Mouse (Mus musculus) brain, embryonic 18.5 days (tissue): ENCODE data around the gene Snrk.
"Not testable (repeated sequence)": the region's sequence is repeated elsewhere in the genome, so short reads cannot be mapped to it uniquely, and the experiment has no call there.

Experiments
- DNase-seq: peaks from one replicate; pipeline ENCODE4 v3.0.0-alpha.2; 2012; ENCODE audit warnings: low read depth, low spot score

The Snrk gene

DNA sequence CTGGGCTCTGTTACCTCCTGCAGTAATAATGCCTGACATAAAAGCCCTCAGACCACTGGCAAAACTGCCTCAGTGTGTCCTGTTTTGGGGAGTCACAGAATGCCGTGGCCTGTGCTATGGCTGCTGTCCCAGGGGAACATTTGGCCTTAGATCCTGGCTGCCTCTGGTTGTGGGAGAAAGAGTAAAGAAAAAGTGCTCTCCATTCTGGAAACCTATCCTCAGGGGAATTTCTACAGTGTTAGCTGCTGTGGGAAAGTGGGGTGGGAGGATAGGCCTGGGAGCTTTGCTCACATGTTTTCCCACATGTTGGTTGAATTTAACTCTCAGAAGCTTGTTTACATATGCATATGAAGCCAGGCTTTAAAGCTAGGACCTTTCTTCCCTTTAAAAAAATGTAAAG, 26.2 kb downstream of the Snrk start:
- DNase-seq, result no peak

DNA sequence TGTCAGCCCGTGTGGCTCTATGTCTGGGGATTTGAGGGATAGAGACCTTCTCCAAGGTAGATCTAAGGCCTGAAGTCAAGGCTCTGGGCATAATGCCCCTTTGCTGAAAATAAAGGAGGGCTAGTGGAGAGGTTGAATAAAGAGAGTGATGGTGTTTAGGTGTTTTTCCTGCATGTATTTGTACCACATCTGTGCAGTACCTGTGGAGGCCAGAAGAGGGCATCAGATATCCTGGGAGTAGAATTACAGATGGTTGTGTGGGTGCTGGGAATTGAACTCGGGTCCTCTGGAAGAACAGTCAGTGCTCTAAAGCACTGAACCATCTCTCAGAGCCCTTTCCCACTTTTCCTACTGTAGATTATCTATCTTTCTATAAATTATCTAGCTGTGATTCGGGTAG, 27.7 kb downstream of the Snrk start:
- no peak for DNase-seq

DNA sequence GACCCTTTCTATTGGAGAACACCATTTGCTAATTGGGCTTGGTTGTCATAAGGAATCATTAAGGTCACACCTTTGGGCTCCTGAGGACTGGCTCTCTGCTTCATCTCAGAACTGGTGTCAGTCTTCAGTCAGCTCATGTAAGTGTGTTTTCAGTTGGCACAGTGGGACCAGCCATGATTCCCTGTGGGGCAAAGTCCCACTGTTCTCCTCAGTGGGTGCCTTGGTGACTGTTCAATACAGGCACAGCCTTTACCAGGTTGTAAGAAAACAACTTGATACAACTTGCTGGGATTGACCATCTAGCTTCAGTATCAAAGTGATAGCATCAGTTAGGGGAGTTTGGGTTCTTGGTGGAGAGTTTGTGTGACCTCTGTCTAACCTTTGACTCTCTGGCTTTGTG, 28.6 kb downstream of the Snrk start:
- DNase-seq, result no peak

DNA sequence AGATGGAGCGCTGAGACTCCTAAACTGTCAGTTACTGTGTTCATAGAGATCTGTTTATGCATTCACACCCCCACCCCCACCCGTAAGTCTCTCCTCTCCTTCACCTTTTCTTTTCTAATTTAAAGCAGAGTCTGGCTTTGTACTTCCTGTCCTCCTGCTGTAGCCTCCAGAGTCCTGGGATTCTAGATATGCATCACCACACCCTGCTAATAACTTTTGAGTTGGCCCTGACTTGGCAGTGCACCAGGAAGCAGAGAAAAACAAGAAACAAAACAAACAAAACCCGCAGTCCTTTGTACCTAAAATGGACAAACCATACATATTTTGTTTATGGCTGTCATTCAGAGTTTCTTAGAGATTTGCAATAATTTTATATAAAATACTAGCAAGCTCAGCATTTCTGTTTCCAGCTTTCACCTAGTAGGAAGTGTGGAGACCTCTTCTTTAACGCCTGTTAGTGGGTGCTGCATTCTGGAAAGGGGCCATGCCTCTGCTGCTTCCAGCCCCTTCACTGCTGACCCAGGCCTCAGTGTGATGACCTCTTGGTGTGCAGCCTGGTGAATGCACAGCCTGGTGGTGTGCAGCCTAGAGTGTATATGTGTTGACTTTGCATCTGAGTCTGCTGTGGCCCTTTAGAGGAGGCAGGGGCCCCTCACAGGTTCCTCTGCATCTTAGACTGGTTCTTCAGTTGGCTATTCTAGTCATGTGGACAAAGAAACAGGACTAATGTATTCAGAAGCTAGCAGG, 29.2 kb downstream of the Snrk start:
- no peak for DNase-seq

DNA sequence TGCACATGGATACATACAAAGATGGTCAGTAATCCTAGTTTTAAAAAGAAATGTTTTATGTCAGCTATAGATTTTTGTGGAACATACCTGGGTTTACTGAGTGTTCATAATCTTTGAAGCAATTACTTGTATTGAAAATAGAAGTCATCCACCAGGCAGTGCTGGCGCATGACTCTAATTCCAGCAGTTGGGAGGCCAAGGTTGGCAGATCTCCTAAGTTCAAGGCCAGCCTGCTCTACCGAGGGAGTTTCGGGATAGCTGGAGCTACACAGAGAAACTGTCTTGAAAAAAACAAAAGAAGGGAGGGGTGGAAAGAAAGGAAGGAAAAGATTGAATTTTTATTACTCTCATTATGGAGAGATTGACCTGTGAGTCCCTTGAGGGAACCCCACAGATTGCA, 31.3 kb downstream of the Snrk start:
- no peak for DNase-seq

DNA sequence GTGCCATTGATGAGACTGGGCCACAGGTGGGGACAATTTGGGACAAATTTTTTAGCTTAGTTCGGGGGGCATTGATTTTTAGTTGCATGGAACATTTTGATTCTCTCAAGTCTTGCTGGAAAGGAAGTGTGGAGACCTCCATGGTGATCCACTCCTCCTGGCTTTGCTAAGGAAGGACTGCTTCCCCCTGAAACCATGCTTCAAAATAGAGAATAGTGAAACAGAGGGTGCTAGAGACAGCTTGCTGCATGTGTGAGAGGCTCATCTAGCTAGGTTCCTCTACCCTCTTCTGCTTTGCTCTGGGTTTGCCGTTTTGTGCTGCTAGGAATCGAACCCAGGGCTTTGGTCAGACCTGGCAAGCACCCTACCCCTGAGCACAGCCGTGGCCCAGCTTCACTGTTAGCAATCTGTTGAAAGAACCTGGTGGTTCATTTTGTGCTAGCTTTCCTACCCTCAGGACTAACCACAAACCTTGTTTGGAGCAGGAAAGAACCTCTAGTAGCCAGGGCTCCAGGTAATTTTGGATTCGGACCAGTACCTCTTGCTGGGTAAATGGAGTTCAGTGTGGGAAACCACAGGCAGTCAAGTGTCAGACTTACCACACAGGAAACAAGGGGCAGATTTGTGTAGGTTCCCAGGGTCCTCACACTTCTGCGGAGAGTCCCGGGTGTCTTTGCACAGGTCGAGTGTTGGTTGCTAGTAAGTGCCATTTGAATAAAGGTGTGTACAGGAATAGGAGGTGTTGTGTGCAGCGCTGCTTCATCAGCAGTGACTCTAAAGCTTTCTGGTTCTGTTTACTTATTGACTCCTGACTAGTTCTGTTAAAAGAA, 33.1 kb downstream of the Snrk start:
- no peak for DNase-seq

DNA sequence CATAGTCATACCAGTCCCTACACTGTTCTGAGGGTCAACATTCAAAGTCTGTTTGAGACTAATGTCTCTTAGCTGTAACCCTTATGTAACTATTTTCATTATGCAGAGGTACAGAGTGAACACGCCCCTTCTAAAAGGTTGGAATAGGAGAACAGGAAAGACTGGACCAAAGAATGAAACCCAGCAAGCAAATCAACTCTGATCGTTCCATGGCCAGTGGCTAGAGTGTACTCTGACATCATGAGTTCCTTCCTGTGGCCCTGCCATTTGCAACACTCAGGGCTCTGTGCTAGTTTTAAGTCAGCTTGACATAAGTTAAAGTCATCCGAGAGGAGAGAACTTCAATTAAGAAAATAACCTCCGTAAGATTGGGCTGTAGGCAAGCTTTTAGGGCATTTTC, 35.0 kb downstream of the Snrk start:
- DNase-seq, result no peak

DNA sequence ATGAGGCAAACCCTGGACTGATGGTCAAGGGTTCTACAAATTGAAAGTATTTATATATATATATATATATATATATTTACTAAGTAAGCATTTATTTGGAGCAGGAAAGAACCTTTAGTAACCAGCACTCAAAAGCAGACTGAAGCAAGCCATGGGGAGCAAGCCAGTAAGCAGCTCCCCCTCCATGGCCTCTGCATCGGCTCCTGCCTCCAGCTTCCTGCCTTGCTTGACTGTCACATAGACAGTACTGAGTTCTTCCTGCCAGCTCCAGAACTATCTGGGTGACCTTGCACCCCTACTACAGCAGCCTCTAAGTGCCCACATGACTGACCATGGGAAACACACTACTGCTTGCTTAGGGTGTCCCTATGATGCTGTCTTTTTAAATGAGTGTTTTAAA, 35.4 kb downstream of the Snrk start:
- no peak for DNase-seq

DNA sequence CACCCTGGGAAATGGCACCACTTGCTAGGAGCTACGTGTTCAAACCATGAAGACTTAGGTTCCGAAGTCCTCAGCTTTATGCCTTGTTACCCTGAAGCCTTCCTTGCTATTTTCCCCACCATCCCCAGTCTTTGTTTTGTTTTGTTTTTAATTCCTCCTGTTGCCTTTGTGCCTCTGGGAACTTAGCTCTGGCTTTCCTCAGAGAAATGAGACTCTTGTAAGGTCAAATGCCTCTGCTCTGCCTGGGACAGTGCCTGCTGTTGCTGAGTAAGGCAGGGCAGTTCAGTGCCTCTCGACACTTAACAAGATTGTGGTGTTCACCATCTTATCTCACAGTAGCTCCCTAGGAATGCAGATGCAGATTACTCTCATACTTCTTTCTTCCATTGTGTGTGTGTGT, 36.4 kb downstream of the Snrk start:
- no peak for DNase-seq

DNA sequence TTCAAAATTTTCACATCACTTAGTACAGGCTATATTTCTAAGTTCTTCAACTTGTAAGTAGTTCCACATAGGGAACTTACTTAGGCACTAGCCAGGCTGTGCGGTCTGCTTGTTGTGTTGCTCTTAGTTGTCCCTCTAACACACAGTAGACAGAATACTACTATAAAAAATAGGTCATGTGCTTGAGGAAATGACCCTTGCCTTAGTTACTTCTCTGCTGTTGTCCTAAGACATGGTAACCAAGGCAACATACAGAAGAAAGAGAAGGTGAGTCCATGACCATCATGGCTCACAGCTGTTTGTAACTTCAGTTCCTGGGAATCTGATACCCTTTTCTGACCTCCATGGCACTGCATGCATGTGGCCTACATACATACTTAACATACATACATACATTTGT, 38.1 kb downstream of the Snrk start:
- DNase-seq, result no peak

DNA sequence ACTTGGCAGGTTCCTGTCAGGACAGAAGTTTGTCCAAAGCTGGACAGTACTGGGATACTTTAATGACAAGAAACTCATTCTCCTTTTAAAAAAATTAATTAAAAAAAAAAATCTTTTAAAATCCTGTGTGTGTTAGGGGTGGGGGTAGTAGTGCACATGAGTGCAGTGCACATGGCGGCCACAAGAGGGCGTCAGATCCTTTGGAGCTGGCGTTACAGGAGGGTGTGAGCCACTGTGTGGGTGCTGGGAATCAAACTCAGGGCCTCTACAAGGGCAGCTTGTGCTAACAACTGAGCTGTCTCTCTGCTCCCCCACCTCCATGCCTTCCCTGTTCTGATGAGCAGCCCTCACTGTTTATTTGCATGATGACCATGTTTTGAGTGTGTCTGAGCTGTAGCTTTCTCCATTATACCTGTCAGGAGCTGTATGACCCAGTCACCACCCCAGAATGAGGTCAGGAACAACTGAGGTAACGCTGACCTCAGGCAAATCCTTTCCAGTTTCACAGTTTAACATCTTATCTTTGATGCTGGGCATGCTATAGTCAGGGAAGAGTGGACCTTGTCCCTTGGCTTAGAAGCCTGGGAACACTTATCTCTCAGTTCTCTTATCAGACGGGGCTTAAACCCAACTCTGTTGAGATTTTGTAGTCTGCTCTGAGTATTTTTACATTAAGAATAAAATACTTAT, 39.5 kb downstream of the Snrk start:
- no peak for DNase-seq

DNA sequence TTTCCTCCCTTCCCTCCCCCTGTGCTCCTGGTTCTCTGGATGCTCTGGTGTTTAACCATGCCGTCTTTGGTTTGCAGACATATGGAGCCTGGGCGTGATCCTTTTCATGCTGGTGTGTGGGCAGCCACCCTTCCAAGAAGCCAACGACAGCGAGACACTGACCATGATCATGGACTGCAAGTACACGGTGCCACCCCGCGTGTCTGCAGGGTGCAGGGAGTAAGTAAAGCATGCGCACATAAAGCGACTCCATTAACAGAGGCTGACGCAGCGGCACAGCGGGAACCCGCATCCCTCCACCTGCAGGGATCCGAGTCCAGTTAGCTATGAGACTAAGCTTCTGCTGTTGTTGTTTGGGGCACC, 40.0 kb downstream of the Snrk start:
- DNase-seq, result no peak

DNA sequence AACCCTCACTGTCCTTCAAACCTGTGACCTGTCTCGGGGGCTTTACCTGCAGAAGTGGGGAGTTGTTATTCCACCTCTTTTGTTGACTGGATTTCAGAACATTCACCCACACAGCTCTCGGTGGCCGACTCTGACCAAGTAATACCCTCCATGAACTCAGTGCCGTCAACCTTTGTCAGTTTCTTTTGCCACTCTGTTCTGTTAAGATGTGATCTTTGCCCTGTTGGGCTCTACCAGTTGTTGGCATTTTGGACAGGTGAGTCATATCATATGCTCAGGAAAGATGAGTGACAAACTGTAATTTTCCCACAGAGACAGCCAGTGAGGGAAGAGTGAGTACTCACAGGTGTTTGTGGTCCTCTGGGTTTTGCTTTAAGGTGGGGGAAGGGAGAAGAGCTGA, 47.5 kb downstream of the Snrk start:
- DNase-seq, result no peak

DNA sequence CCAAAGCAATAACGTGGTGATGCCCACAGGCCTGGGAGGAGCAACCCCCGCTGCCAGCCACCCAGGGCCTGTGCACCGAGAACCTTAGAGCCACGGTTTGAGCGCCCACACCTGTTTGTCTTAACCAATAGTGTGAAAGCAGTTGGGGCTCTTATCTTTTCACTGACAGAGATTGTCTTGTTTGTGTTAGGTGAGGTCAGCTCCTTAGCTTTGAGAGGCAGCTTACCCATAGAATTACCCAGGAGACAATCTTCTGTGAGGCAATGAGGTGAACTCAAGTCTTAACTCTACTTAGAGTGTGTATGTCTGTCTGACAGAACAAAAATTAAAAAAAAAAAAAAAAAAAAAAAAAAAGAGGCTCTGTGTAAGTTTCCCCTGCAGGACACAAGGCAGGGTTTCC, 50.7 kb downstream of the Snrk start:
- DNase-seq, result not testable (repeated sequence)

DNA sequence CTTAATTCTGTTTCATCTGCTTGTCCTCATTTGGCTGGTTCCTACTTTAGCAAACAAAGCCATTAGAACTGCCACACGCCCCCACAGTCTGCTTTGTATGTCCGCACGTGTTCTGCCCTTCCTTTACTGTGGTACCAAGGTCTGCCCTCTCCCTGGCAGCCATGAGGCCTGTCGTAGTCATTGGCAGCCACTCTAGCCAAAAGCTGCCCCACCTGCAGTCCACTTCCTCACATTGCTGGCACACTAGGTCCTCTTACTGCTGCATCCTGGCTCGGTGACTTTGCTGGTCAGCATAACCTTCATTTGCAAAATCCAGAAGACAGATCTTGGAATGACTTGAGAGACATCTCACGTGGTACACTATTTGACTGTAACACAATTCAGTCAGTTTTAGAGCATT, 52.8 kb downstream of the Snrk start:
- no peak for DNase-seq

DNA sequence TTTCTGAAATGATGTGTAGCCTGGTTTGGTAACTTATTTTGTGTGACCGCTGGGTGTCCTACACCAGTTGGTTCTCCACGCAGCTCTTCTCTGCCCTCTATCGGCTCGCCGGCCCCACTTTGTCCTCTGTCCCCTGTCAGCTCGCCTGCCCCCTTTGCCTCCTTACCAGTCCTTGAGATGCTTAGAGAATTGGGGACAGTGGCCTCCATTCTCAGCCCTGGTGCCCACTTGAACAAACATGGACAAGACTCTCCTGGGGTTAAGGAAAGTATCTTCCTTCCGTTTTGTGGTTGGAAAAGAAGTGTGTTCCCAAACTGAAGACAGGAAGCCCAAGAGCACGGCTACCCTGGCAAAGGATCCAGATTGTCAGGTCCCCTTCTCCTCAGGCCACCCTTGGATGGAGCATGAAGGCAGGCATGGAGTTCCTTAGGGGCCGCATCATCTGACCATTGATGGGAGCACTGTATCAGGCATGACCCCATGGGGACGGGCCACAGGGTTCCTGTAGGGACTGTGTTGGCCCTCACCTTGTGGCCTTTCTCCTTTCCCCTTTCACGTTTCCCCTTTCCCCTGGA, 55.6 kb downstream of the Snrk start:
- no peak for DNase-seq

DNA sequence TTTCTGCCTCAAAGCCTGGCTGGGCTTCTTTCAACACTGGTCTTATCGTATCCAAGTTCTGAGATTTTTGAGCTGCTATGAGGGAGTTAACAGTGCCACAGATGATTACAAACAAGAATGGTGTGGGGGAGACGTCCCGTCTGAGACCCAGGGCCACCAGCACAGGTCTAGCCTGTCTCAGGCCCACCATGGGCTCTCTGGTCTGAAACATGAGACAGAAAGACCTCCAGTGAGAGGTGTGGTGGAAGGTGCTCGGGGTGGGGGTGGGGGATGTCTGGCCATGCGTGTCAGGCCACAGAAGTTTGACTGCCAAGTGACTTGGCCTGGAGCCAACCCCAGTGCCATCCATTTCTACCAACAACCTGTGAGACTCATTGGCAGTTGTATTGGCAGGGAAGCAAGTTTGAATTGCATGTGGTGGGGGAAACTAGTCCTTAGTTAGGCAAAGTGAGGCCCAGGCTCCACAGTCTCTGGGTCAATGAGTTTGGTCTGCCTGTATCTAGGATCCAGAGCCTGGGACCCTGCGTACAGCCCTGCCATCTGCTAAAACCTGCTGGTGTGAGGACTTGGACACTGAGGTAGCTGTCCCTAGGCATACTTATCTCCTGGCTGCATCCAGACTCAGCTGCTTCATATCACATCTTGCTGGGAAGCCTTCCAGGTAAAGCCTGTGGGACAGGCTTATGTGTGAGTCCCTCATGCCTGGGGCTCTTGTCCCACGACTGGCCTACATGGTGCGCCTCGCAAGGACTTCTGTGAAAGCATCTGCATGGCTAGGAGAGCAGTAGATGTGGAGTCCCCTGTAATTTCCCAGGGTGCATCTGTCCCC, 56.6 kb downstream of the Snrk start:
- DNase-seq, result no peak

DNA sequence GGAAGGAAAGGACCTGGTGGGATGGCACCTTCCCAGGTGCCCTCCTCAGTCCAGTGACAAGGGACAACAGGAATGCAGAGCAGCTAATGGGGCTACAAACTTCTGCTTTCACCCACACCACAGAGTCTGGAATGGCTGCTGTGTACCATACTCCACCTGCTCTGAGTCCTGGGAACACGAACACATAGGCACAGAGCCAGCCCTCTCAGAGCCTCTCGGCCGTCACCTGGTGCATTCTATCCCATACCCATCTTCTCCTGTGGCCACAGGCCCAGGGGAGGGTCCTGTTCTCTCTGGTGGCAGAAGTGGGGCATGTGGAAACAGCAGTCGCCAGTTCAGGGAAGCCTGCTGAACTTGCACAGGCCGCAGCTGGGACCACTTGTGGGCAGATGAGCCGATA, 57.7 kb downstream of the Snrk start:
- DNase-seq, result no peak

DNA sequence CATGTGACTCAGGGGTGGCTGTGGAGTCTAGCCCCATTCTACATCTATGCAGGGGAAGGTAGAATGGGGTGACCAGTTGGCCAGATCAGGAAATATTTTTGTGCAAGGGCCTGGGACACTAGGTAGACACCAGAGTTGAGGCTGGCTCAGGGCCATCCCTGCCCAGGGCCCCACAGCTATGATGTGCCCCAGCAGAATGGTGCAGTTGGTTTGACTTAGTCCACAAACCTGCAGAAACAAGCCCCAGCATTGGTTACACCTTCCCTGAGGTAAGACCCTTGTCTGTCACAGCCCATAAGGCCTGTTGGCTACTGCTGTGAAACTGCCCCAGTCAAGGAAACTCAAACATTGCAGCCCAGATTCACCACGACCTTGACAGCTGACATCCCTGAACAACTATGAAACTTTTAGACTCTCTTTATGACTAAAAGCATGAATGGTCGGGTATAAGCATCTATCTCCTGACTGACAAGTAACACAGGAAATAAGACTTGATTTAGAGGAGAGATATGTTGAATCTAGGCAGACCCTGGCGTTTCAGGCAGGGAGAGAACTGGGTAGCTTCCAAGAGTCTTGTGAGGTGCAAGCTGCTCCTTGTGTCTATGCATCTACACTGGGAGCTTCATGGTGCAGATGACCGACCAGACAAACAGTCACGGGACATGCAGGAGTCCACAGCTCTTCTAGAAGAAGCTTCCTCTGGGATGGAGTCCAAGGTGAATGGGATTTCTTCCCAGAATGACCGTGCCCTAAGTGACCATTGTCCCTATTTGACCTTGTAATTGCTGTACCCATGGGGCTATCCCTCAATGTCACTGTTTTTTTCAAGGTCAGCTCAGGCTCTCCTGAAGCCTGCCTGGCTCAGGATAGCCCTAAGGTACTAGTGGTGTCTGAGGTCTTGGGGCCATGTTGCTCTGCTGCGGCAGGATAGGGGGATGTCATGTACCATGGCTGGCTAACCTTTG, 60.5 kb downstream of the Snrk start:
- DNase-seq, result no peak

DNA sequence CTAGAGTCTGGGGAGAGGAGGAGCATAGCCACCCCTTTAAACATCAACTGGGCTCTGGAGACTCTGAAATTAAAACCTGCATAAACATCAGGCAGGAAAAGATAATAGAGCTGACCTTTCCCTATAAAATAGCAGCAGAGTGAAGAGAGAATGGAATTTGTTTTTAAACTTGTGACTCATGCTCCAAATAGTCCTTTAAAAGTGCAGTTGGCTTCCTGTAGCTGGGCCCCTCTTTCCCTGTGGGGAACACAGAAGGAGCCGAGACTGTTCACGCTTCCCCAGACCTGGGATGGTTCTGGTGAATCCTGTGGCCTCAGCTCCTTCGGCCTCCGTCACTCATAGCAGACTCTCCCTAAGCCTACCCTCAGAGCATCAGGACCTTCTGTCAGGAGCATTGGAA, 61.4 kb downstream of the Snrk start:
- no peak for DNase-seq
